Mouse (Mus musculus): ENCODE measurements around the gene Cyfip1. TPM values are rescaled to one million over a fixed set of nuclear protein-coding genes. Genes with fewer than 3 reads are reported as not detected.

The Cyfip1 gene
- polyA plus RNA-seq (2015; fragmentation: Nextera tagmentation; extraction: Ambion mirVana): 94.6 and 94.7 TPM in 2 replicates

DNA sequence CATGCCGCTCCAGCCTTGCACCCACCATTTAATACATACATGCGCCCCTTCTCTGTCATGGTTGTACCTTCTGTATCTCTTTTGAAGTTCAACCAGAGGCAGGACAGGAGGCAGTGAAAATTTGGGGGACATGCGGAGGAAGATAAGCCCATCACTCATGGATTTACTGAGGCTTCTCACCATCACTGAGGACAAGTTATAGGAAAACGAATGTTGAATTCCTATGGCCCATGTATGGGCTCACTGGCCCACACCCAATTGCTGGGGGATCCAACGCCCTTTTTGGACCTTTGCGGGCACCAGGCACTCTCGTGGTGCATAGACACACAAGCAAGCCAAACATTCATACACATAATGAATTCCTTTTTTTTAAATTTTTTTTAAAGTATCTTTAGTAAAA is at the start of gene Cyfip1:
TSS of gene Cyfip1 (plus strand) at position 301 of the 400 bp plus-strand sequence.
- Histone ChIP-seq H3K27ac (peak within 1 kb of the TSS; percentile 97), H3K4me2 (replicated peaks) (peak within 1 kb of the TSS; percentile 78), H3K4me3 (replicated peaks) (peak within 1 kb of the TSS; percentile 90), H3K9me3 (no peaks in the 10 kb centered on the region), H3K9ac (peak within 1 kb of the TSS; percentile 91), H3K27me3 (replicated peaks) (no peaks in the 10 kb centered on the region), H3K4me1 (replicated peaks) (peaks cover 7% of the 10 kb centered on the region; the same call in 1 of the 2 replicates), H3K36me3 (no peaks in the 10 kb centered on the region)
- peak; percentile 21 for ATAC-seq
- WGBS: 51% methylated on average over 7 of the region's 7 CpGs

- ATAC-seq: no peak
- Histone ChIP-seq H3K9me3 (no peaks in the 10 kb centered on the region), H3K27ac (no peak overlapping the region), H3K4me2 (replicated peaks) (no peak overlapping the region), H3K9ac (no peak overlapping the region), H3K4me1 (replicated peaks) (no peaks in the 10 kb centered on the region; the same call in 1 of the 2 replicates), H3K36me3 (peaks cover 13% of the 10 kb centered on the region; the same call in 1 of the 2 replicates), H3K4me3 (replicated peaks) (no peak overlapping the region), H3K27me3 (replicated peaks) (no peaks in the 10 kb centered on the region)
- WGBS: 85% methylated on average over 3 of the region's 3 CpGs
These were observed 49.3 kb upstream of the Cyfip1 start for GRCm38 (mm10) chr7:55792280-55792679.

DNA sequence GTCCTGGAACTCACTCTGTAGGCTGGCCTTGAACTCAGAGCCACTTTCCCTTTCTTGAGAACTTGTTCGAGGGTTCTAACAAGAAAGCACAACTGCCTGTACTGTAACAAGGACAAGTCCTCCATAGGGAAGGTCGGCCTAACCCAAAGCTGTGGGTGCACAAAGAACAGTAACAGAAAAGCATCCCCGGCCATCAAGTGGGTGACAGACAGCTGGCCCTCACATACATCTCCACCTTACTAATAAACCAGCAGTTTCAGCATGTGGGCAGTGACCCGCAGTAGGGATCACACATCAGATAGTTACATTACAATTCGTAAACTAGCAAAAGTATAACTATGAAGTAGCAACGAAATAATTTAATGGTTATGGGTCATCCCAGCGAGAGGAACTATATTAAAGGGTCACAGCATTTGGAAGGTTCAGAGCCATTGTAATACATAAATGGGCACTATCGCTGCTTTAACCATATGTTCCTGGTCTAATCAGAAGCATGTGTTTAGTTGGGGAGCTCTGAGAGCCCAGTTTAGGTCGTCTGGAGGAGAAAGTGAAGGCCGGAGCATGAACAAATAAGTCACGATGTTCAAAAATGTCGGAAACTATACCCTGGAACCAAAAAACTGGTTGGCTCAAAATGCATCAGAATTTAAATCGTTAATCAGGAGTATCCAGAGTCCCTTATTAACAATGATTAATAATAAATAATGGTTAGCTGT is 48.2 kb upstream of the Cyfip1 start:
- ATAC-seq: peak; percentile 32
- peak overlapping the region; percentile 51 for H3K4me2 ChIP-seq (replicated peaks)
- H3K9ac ChIP-seq: peak overlapping the region; percentile 78
- no peaks in the 10 kb centered on the region for H3K9me3 ChIP-seq
- H3K4me3 ChIP-seq (replicated peaks): peak overlapping the region; percentile 64
- no peaks in the 10 kb centered on the region for H3K27me3 ChIP-seq (replicated peaks)
- 35% methylated on average over 13 of the region's 13 CpGs for WGBS
- H3K27ac ChIP-seq: no peak overlapping the region
- H3K36me3 ChIP-seq: peaks cover 14% of the 10 kb centered on the region; the same call in 1 of the 2 replicates
- H3K4me1 ChIP-seq (replicated peaks): no peaks in the 10 kb centered on the region; the same call in 1 of the 2 replicates

- ATAC-seq: peak; percentile 100
- Histone ChIP-seq H3K9ac (peak within 1 kb of the TSS; percentile 78), H3K4me2 (replicated peaks) (peak within 1 kb of the TSS; percentile 51), H3K9me3 (no peaks in the 10 kb centered on the region), H3K4me1 (replicated peaks) (no peaks in the 10 kb centered on the region; the same call in 1 of the 2 replicates), H3K27me3 (replicated peaks) (no peaks in the 10 kb centered on the region), H3K4me3 (replicated peaks) (peak within 1 kb of the TSS; percentile 64), H3K27ac (0 out of 2 replicates have a peak within 1 kb of the TSS, but pooled peaks have one; percentile 33), H3K36me3 (peaks cover 14% of the 10 kb centered on the region; the same call in 1 of the 2 replicates)
- under 1% methylated on average over 51 of the region's 51 CpGs for WGBS
These were observed 47.5 kb upstream of the Cyfip1 start, which contains the start of gene Tubgcp5 for GRCm38 (mm10) chr7:55793952-55794603. Gene Tubgcp5, plus strand, starts transcription at chr7:55794154.

GRCm38 (mm10) chr7:55799981-55800380 is 41.6 kb upstream of the Cyfip1 start:
- H3K4me3 ChIP-seq (replicated peaks): no peak overlapping the region
- H3K4me2 ChIP-seq (replicated peaks): no peak overlapping the region
- H3K27me3 ChIP-seq (replicated peaks): no peaks in the 10 kb centered on the region
- 90% methylated on average over 3 of the region's 3 CpGs for WGBS
- no peak for ATAC-seq
- peaks cover 35% of the 10 kb centered on the region for H3K36me3 ChIP-seq
- H3K9ac ChIP-seq: no peak overlapping the region
- H3K27ac ChIP-seq: no peak overlapping the region
- H3K4me1 ChIP-seq (replicated peaks): no peaks in the 10 kb centered on the region; the same call in 1 of the 2 replicates
- no peaks in the 10 kb centered on the region for H3K9me3 ChIP-seq

GRCm38 (mm10) chr7:55809967-55810366 is 31.6 kb upstream of the Cyfip1 start:
- ATAC-seq: no peak
- Histone ChIP-seq H3K27ac (no peak overlapping the region), H3K4me1 (replicated peaks) (no peaks in the 10 kb centered on the region), H3K4me2 (replicated peaks) (no peak overlapping the region), H3K36me3 (peaks cover 32% of the 10 kb centered on the region), H3K9ac (no peak overlapping the region), H3K9me3 (no peaks in the 10 kb centered on the region), H3K4me3 (replicated peaks) (no peak overlapping the region), H3K27me3 (replicated peaks) (no peaks in the 10 kb centered on the region)
- 75% methylated on average over 2 of the region's 2 CpGs for WGBS

GRCm38 (mm10) chr7:55824468-55824867 is 17.1 kb upstream of the Cyfip1 start:
- ATAC-seq: no peak
- no peaks in the 10 kb centered on the region for H3K27me3 ChIP-seq (replicated peaks)
- no peaks in the 10 kb centered on the region for H3K4me1 ChIP-seq (replicated peaks)
- H3K9ac ChIP-seq: no peak overlapping the region
- no peak overlapping the region for H3K27ac ChIP-seq
- peaks cover 14% of the 10 kb centered on the region for H3K36me3 ChIP-seq
- no peak overlapping the region for H3K4me2 ChIP-seq (replicated peaks)
- no peak overlapping the region for H3K4me3 ChIP-seq (replicated peaks)
- no peaks in the 10 kb centered on the region for H3K9me3 ChIP-seq
- 85% methylated on average over 5 of the region's 5 CpGs for WGBS

GRCm38 (mm10) chr7:55827551-55827950 is 14.0 kb upstream of the Cyfip1 start:
- Histone ChIP-seq H3K4me1 (replicated peaks) (no peaks in the 10 kb centered on the region), H3K4me2 (replicated peaks) (no peak overlapping the region), H3K9ac (no peak overlapping the region), H3K27ac (no peak overlapping the region), H3K4me3 (replicated peaks) (no peak overlapping the region), H3K9me3 (no peaks in the 10 kb centered on the region), H3K27me3 (replicated peaks) (no peaks in the 10 kb centered on the region), H3K36me3 (peaks cover 14% of the 10 kb centered on the region)
- WGBS: 92% methylated on average over 9 of the region's 9 CpGs
- ATAC-seq: no peak

- Histone ChIP-seq H3K4me1 (replicated peaks) (peaks cover 4% of the 10 kb centered on the region; the same call in 1 of the 2 replicates), H3K4me3 (replicated peaks) (no peak overlapping the region), H3K4me2 (replicated peaks) (no peak overlapping the region), H3K9ac (no peak overlapping the region), H3K27me3 (replicated peaks) (no peaks in the 10 kb centered on the region), H3K36me3 (0 out of 2 replicates have a peak, but pooled peaks cover 3% of the 10 kb centered on the region), H3K27ac (no peak overlapping the region), H3K9me3 (no peaks in the 10 kb centered on the region)
- 81% methylated on average over 4 of the region's 4 CpGs for WGBS
- no peak for ATAC-seq
These were observed 4.7 kb upstream of the Cyfip1 start for GRCm38 (mm10) chr7:55836877-55837276.

GRCm38 (mm10) chr7:55841977-55842503 is 495 bp downstream of the Cyfip1 start:
- H3K4me1 ChIP-seq (replicated peaks): peaks cover 7% of the 10 kb centered on the region; the same call in 1 of the 2 replicates
- H3K9ac ChIP-seq: peak overlapping the region; percentile 91
- H3K27me3 ChIP-seq (replicated peaks): no peaks in the 10 kb centered on the region
- under 1% methylated on average over 46 of the region's 47 CpGs for WGBS
- H3K36me3 ChIP-seq: no peaks in the 10 kb centered on the region
- H3K4me2 ChIP-seq (replicated peaks): peak overlapping the region; percentile 78
- H3K4me3 ChIP-seq (replicated peaks): peak overlapping the region; percentile 90
- H3K27ac ChIP-seq: peak overlapping the region; percentile 97
- peak; percentile 98 for ATAC-seq
- no peaks in the 10 kb centered on the region for H3K9me3 ChIP-seq

DNA sequence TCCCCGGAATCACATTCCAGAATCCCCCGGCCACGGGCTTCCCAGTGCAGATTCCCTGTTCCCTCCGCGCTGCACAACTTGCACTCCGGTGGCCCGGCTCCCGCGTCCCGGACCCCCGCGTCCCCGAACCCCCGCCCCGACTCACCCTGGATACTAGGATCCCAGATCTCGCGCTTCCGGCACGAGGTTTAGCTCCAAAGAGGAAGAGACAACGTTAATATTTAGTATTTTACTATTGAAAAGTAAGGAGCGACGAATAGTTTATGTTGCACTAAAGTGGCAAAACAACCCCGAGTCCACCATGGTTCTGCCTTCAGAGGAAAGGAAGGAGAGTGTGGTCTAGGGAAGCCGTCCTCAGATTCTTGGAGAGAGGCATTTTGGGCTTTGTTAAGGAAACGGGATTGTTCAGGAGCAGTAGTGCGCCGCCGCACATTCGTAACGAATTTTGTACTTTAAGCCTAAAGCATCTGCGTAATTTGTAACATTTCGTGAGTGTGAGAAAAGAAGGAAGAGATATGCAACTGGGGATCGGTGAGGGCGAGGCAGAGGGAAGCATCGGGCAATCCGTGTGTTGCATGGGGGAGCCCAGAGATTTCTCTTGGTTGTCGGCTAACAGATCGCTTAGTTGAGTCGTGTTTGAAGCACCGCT is 1.1 kb downstream of the Cyfip1 start:
- Histone ChIP-seq H3K9me3 (no peaks in the 10 kb centered on the region), H3K4me2 (replicated peaks) (peak overlapping the region; percentile 78), H3K27me3 (replicated peaks) (no peaks in the 10 kb centered on the region), H3K9ac (peak overlapping the region; percentile 91), H3K27ac (peak overlapping the region; percentile 97), H3K4me1 (replicated peaks) (peaks cover 7% of the 10 kb centered on the region; the same call in 1 of the 2 replicates), H3K36me3 (no peaks in the 10 kb centered on the region), H3K4me3 (replicated peaks) (peak overlapping the region; percentile 90)
- ATAC-seq: peak; percentile 73
- WGBS: under 1% methylated on average over 40 of the region's 40 CpGs
